Mouse (Mus musculus): ENCODE results near the gene Gm21425.
"Not testable (repeated sequence)": the region's sequence is repeated elsewhere in the genome, so short reads cannot be mapped to it uniquely, and the experiment has no call there.

Gene Gm21425

GRCm38 (mm10) chrY:13161668-13162067 lies at the start of gene Gm21425:
Gm21425 (plus strand) TSS chrY:13161968.
- DNase-seq (ENCODE audit: inconsistent ontology term): not testable (repeated sequence)

DNA sequence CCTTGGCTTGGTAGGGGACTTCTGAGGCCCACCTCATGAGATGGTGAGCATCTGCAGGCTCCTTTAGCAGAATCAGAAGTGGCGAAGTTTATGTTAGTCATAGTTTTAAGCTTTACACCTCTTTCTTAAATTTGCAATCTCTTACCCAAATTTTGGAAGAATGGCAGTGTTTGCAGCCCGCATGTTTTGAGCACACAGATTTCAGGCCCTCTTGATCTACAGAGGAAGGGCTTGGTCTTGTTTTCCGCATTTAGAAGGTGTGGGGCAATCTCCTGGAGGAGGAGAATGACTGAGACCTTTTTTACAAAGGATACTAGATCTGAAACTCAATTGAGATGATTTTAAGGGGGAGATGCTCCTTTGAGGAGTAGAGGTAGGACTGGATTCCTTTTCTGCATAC lies 28.4 kb upstream of the Gm21425 start, which contains the start of gene Gm21891:
Gene Gm21891 (minus strand): TSS at position 101 of the 400 bp plus-strand sequence.
- not testable (repeated sequence) for DNase-seq (ENCODE audit: inconsistent ontology term)
